Mouse (Mus musculus) hindbrain, embryonic 10.5 days (tissue): ENCODE measurements around the gene 4931428L18Rik. TPM values are rescaled to one million over a fixed set of nuclear protein-coding genes. Genes with fewer than 3 reads are reported as not detected.

Source experiments
- DNase-seq: peaks from one replicate; pipeline ENCODE4 v3.0.0-alpha.2; 2017; ENCODE audit warnings: low spot score
- H3K27ac ChIP-seq: fragments of 300-500 bp; sonication (generic); 2 replicates; pipeline ENCODE4 v1.5.1; 2016; ENCODE audit warnings: mild to moderate bottlenecking, moderate library complexity
- H3K27me3 ChIP-seq: fragments of 300-500 bp; sonication (generic); 2 replicates; pipeline ENCODE4 v1.6.1; 2016; ENCODE audit warnings: mild to moderate bottlenecking; ENCODE audit not compliant: poor library complexity, insufficient read depth, severe bottlenecking
- H3K36me3 ChIP-seq: fragments of 300-500 bp; sonication (generic); 2 replicates; pipeline ENCODE4 v1.6.1; 2016; ENCODE audit warnings: mild to moderate bottlenecking, moderate library complexity
- H3K4me1 ChIP-seq: fragments of 300-500 bp; sonication (generic); replicated peaks from 2 replicates; pipeline ENCODE4 v1.6.1; 2016; ENCODE audit warnings: mild to moderate bottlenecking
- H3K4me3 ChIP-seq: fragments of 300-500 bp; sonication (generic); 2 replicates; pipeline ENCODE4 v1.5.1; 2016; ENCODE audit warnings: mild to moderate bottlenecking, moderate library complexity
- H3K9me3 ChIP-seq: fragments of 300-500 bp; sonication (generic); 2 replicates; pipeline ENCODE4 v1.6.1; 2016; ENCODE audit warnings: mild to moderate bottlenecking, moderate library complexity
- WGBS: fragments of 180-500 bp; shearing (Covaris S2); methylation state at CpG from one replicate; pipeline ENCODE4 v1.1.7; 2016; 5-methylcytosine and 5-hydroxymethylcytosine counted together
- polyA plus RNA-seq: library from polyadenylated mRNA; unstranded; fragments of >200 nt; fragmentation: Nextera tagmentation; extraction: Ambion mirVana; gene quantifications from 2 replicates; pipeline ENCODE4 v1.2.1, GENCODE M21; 2016

Gene 4931428L18Rik
- polyA plus RNA-seq, 1 experiment from 2014 or later: not detected

GRCm38 (mm10) chr1:31142288-31143094 is 80.0 kb downstream of the 4931428L18Rik start:
- WGBS: 78% methylated on average over 8 of the region's 8 CpGs
- no peaks in the 10 kb centered on the region for H3K36me3 ChIP-seq

GRCm38 (mm10) chr1:31138387-31138786 is 84.1 kb downstream of the 4931428L18Rik start:
- Histone ChIP-seq H3K9me3 (no peaks in the 10 kb centered on the region), H3K27ac (no peak overlapping the region), H3K36me3 (no peaks in the 10 kb centered on the region), H3K4me3 (no peak overlapping the region), H3K4me1 (no peaks in the 10 kb centered on the region), H3K27me3 (no peaks in the 10 kb centered on the region)
- no peak for DNase-seq
- 88% methylated on average over 3 of the region's 3 CpGs for WGBS

More at GRCm38 (mm10) chr1:31142288-31143094, 80.0 kb downstream of the 4931428L18Rik start:
- H3K9me3 ChIP-seq: no peaks in the 10 kb centered on the region
- H3K4me3 ChIP-seq: no peak overlapping the region
- no peaks in the 10 kb centered on the region for H3K4me1 ChIP-seq
- DNase-seq: no peak
- H3K27ac ChIP-seq: no peak overlapping the region
- H3K27me3 ChIP-seq: no peaks in the 10 kb centered on the region

DNA sequence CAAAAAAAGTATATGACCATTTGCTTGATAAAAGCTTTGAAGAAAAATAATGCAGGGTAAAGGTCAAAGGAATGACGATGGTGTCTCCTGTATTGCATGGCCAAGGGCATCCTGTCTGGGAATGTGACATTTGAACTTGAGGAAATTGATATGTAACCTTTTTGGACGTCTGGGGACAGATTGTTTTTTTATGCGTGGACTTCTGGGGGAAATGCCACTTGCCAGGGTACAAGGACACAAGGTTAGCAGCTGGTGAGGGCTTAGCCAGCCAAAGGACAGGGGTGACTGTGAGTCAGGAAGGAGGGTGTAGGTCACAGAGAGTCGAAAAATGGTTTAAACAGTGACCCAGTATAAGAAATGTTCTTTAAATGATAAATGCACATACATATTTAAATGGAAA is 109.0 kb downstream of the 4931428L18Rik start:
- H3K4me3 ChIP-seq: no peak overlapping the region
- no peaks in the 10 kb centered on the region for H3K9me3 ChIP-seq
- WGBS: 69% methylated on average over 4 of the region's 4 CpGs
- H3K36me3 ChIP-seq: no peaks in the 10 kb centered on the region
- DNase-seq: no peak
- H3K27me3 ChIP-seq: no peaks in the 10 kb centered on the region
- no peak overlapping the region for H3K27ac ChIP-seq
- no peaks in the 10 kb centered on the region for H3K4me1 ChIP-seq

GRCm38 (mm10) chr1:31107961-31108360 is 114.5 kb downstream of the 4931428L18Rik start:
- Histone ChIP-seq H3K4me3 (no peak overlapping the region), H3K27ac (no peak overlapping the region), H3K27me3 (no peaks in the 10 kb centered on the region), H3K4me1 (no peaks in the 10 kb centered on the region), H3K36me3 (no peaks in the 10 kb centered on the region), H3K9me3 (no peaks in the 10 kb centered on the region)
- DNase-seq: no peak
- 82% methylated on average over 3 of the region's 3 CpGs for WGBS

- Histone ChIP-seq H3K27ac (no peak overlapping the region), H3K9me3 (no peaks in the 10 kb centered on the region), H3K36me3 (no peaks in the 10 kb centered on the region), H3K27me3 (no peaks in the 10 kb centered on the region), H3K4me3 (no peak overlapping the region), H3K4me1 (no peaks in the 10 kb centered on the region)
- 83% methylated on average over 12 of the region's 12 CpGs for WGBS
- DNase-seq: no peak
Observed at GRCm38 (mm10) chr1:31102863-31103657, 119.4 kb downstream of the 4931428L18Rik start.

DNA sequence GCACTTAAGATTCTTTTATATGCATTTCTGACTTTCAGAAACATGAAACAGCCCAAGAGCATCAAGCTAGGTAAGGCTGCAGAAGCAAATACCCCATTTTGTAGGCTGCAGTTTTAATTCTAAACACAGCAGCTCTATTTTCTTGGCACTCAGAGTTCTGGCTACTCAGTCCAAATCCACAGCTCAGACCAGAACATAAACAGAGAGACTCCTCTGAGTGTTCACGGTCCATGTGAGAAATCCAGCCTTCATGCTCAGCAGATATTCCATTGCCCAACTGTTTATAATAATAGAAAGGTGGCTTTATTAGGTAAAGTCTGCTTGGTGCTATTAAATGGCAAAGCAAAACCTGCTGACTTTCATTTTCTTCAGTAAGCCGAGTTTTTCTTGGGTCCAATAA is 120.2 kb downstream of the 4931428L18Rik start:
- Histone ChIP-seq H3K27me3 (no peaks in the 10 kb centered on the region), H3K9me3 (no peaks in the 10 kb centered on the region), H3K27ac (no peak overlapping the region), H3K36me3 (no peaks in the 10 kb centered on the region), H3K4me3 (no peak overlapping the region), H3K4me1 (no peaks in the 10 kb centered on the region)
- 84% methylated on average over 2 of the region's 2 CpGs for WGBS
- DNase-seq: no peak

GRCm38 (mm10) chr1:31097208-31097607 is 125.3 kb downstream of the 4931428L18Rik start:
- 82% methylated on average over 3 of the region's 3 CpGs for WGBS
- Histone ChIP-seq H3K36me3 (no peaks in the 10 kb centered on the region), H3K4me3 (no peak overlapping the region), H3K27me3 (no peaks in the 10 kb centered on the region), H3K4me1 (no peaks in the 10 kb centered on the region), H3K9me3 (no peaks in the 10 kb centered on the region), H3K27ac (no peak overlapping the region)
- no peak for DNase-seq

GRCm38 (mm10) chr1:31096466-31096793 is 126.1 kb downstream of the 4931428L18Rik start:
- no peak overlapping the region for H3K4me3 ChIP-seq
- H3K36me3 ChIP-seq: no peaks in the 10 kb centered on the region
- no peaks in the 10 kb centered on the region for H3K27me3 ChIP-seq
- 59% methylated on average over 2 of the region's 2 CpGs for WGBS
- no peak overlapping the region for H3K27ac ChIP-seq
- H3K9me3 ChIP-seq: no peaks in the 10 kb centered on the region
- no peaks in the 10 kb centered on the region for H3K4me1 ChIP-seq
- no peak for DNase-seq

DNA sequence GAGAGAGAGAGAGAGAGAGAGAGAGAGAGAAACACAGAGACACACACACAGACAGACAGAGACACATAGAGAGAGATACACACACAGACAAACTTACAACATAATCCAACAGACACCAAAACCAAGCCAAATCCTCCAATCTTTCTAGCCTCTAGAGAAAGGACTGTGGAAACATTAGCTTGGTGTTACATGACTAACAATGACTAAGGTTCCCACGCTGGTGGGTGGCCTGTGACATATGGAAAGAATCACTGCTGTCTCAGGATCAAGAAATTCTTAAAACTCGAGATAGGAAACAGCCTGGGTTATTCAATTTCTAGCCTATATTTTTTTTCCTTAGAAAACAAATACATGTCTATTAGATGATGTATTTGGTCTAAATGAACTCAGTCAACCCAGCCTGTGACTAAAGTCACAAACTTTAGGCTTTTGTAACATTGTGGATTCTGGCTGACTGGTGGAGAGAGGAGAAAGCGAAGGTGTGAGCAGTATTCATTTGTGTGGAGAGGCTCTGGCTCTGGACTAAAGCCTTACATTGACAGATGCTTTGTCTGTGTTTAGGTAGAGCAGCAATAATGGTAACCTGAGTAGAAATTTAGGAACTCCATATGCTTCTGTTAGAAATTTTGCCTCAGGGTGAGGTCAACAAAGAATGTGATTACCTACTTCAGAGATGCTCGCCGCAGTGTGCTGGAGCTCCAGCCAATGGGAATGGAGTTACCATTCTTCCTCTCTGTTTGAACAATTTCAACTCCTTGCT is 126.6 kb downstream of the 4931428L18Rik start:
- no peak for DNase-seq
- H3K27me3 ChIP-seq: no peaks in the 10 kb centered on the region
- 70% methylated on average over 5 of the region's 5 CpGs for WGBS

GRCm38 (mm10) chr1:31094792-31095191 is 127.7 kb downstream of the 4931428L18Rik start:
- no peaks in the 10 kb centered on the region for H3K36me3 ChIP-seq
- no peaks in the 10 kb centered on the region for H3K4me1 ChIP-seq
- H3K27me3 ChIP-seq: no peaks in the 10 kb centered on the region
- H3K9me3 ChIP-seq: no peaks in the 10 kb centered on the region
- no peak overlapping the region for H3K4me3 ChIP-seq
- H3K27ac ChIP-seq: no peak overlapping the region
- DNase-seq: no peak
- WGBS: 79% methylated on average over 3 of the region's 3 CpGs

More for the DNA sequence above, 126.6 kb downstream of the 4931428L18Rik start:
- Histone ChIP-seq H3K4me1 (no peaks in the 10 kb centered on the region), H3K27ac (no peak overlapping the region), H3K9me3 (no peaks in the 10 kb centered on the region), H3K4me3 (no peak overlapping the region), H3K36me3 (no peaks in the 10 kb centered on the region)

DNA sequence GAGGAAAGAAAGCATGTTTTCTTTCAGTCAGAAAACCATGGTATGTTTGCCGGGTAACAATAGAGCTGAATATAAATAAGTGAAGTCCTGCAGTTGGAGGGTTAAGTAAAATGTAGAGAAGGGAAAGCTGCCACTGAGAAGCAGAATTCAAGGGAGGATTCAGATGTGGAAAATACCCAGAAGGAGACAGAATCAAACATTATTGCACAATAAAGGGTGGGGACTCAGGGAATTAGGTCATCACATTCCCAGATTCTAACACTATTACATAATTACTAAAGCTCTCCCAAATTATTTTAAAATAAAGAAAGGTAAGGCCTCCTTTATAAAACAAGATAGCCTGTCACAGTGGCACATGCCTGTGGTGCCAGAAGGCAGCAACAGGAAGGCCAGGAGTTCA is 128.5 kb downstream of the 4931428L18Rik start:
- Histone ChIP-seq H3K4me3 (no peak overlapping the region), H3K9me3 (no peaks in the 10 kb centered on the region), H3K36me3 (no peaks in the 10 kb centered on the region), H3K27ac (no peak overlapping the region), H3K27me3 (no peaks in the 10 kb centered on the region), H3K4me1 (no peaks in the 10 kb centered on the region)
- WGBS: 86% methylated on average over 1 of the region's 1 CpGs
- DNase-seq: no peak

DNA sequence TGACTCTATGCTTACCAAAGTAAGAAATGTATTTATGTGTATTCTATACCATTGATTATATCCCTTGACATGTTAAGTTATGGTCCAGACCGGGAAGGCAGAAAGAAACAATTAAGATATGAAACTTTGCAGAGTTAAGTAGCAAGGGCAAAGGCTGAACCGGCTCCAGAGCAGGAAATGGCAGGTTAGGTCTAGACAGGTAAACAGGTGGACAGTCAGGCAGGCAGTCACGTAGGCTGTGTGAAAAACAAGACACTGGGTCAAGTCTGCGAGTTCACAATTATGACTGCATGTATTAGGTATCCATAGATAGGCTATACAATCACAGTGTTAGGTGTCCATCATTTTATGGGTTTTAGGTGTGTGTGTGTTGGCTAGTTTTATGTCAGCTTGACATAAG is 133.8 kb downstream of the 4931428L18Rik start:
- 85% methylated on average over 4 of the region's 4 CpGs for WGBS
- Histone ChIP-seq H3K4me1 (no peaks in the 10 kb centered on the region), H3K36me3 (no peaks in the 10 kb centered on the region), H3K27me3 (no peaks in the 10 kb centered on the region), H3K27ac (no peak overlapping the region), H3K9me3 (no peaks in the 10 kb centered on the region), H3K4me3 (no peak overlapping the region)
- no peak for DNase-seq
